In the genomic region with DNA sequence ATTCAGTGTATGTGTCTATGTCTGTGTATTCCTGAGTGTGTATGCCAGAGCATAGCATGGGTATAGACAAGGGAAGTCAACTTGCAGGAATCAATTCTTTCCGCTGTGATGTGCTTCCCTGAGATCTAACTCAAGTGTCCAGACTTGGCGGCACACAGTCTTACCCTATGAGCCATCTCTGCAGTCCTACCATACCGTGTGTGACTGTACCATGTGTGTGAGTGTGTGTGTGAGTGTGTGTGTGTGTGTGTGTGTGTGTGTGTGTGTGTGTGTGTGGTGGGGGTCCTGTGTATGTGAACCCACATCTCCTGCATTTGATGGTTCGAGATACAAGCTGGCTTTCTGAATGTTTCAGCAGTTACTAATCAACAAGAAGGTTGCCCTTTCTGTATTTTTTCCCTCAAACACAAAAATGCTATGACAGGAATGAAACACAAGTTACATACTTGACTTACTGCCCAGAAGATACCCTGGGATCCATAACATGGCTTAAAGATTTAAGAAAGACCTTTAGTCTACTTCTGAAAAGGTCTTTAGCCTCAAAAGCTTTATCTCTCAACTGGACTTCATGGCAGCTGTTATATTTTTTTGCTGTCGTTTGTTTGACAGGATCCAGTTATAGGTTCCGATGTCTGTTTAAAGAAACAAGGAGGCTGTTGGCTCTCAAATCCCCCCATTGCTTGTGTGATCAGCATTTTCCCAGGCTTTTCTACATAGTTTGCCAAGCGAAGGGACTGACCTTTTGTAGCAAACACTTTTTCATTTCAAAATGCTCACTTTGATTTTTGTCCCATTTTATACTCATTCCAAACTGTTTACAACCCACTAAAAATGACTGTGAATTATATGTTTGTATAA, we compare ENCODE assay signal across 13 mouse cellular contexts.
DNase-seq lines count a peak whose midpoint lies in the region; ATAC-seq and TF ChIP-seq lines count a peak whose summit lies in the region.
"Had no signal": no experiment of that assay in that cellular context is flagged by ENCODE, and none has a peak within 500 bp of the region (broad histone marks: within the 10 kb centered on the region; RNA-seq: fewer than 3 reads in every experiment).

No protein-coding gene starts in this region.

- no peaks in the 10 kb centered on the region for H3K27me3 ChIP-seq in lung, embryonic 14.5 days (ENCODE audit: insufficient read depth, low read length)
- H3K27me3 ChIP-seq in kidney, embryonic 14.5 days (ENCODE audit: control insufficient read depth, insufficient read depth, low read length), result no peaks in the 10 kb centered on the region
- H3K27me3 ChIP-seq in stomach, embryonic 16.5 days (ENCODE audit: control insufficient read depth, insufficient read depth, low read length), result no peaks in the 10 kb centered on the region
- H3K27me3 ChIP-seq: hindbrain, embryonic 12.5 days; liver, embryonic 15.5 days; midbrain, embryonic 15.5 days had no signal

- ATAC-seq in lung, embryonic 14.5 days (ENCODE audit: insufficient read depth), result peak; percentile 83
- ATAC-seq in kidney, embryonic 14.5 days (ENCODE audit: low FRiP score, low TSS enrichment), result peak; percentile 52; the same call in 1 of the 2 replicates
- ATAC-seq in stomach, embryonic 16.5 days (ENCODE audit: insufficient read depth, low FRiP score), result peak; percentile 53; the same call in 1 of the 2 replicates
- ATAC-seq: forebrain, embryonic 14.5 days; midbrain, embryonic 15.5 days had no signal

- no peak overlapping the region for H3K9ac ChIP-seq in lung, embryonic 14.5 days
- H3K9ac ChIP-seq in kidney, embryonic 14.5 days (ENCODE audit: low read depth, low read length), result no peak overlapping the region
- H3K9ac ChIP-seq in stomach, embryonic 16.5 days (ENCODE audit: low read length), result no peak overlapping the region
- H3K9ac ChIP-seq: hindbrain, embryonic 12.5 days; liver, embryonic 15.5 days; midbrain, embryonic 15.5 days had no signal

- H3K27ac ChIP-seq in lung, embryonic 14.5 days (ENCODE audit: low read depth), result peak overlapping the region; percentile 90
- peak overlapping the region; percentile 68; the same call in 1 of the 2 replicates for H3K27ac ChIP-seq in kidney, embryonic 14.5 days (ENCODE audit: low read depth, low read length)
- H3K27ac ChIP-seq in stomach, embryonic 16.5 days (ENCODE audit: low read length), result peak overlapping the region; percentile 55
- H3K27ac ChIP-seq: hindbrain, embryonic 12.5 days; liver, embryonic 15.5 days; midbrain, embryonic 15.5 days had no signal

- no peak for TF ChIP-seq CTCF in lung, embryonic 14.5 days (IDR thresholded peaks at IDR 0.05; ENCODE audit: low read depth)

- WGBS in lung, embryonic 14.5 days, result 42% methylated on average over 7 of the region's 7 CpGs
- WGBS in kidney, embryonic 14.5 days, result 73% methylated on average over 7 of the region's 7 CpGs
- WGBS in stomach, embryonic 16.5 days, result 52% methylated on average over 7 of the region's 7 CpGs

- no peaks in the 10 kb centered on the region for H3K9me3 ChIP-seq in lung, embryonic 14.5 days (ENCODE audit: low read depth, low read length)
- H3K9me3 ChIP-seq in kidney, embryonic 14.5 days (ENCODE audit: control insufficient read depth, low read length), result no peaks in the 10 kb centered on the region
- H3K9me3 ChIP-seq in stomach, embryonic 16.5 days (replicated peaks; ENCODE audit: control insufficient read depth, low read length), result no peaks in the 10 kb centered on the region
- H3K9me3 ChIP-seq: hindbrain, embryonic 12.5 days; liver, embryonic 15.5 days; midbrain, embryonic 15.5 days had no signal

- peak; percentile 90 for DNase-seq in lung, embryonic 14.5 days
- DNase-seq in lung, postnatal 14 days, result no peak
- peak; percentile 24 to 32 for DNase-seq in kidney, postnatal 4 days
- no peak for DNase-seq in adrenal gland, adult (ENCODE audit: inconsistent age in 2 of 2, low spot score in 1 of 2)
- no peak for DNase-seq in right cerebral cortex, postnatal 4 days
- DNase-seq: gastrocnemius, postnatal 10 days; thymus, postnatal 25 days had no signal

- no peak overlapping the region for H3K4me2 ChIP-seq in lung, embryonic 14.5 days
- H3K4me2 ChIP-seq in kidney, embryonic 14.5 days (replicated peaks; ENCODE audit: low read depth, low read length), result no peak overlapping the region
- H3K4me2 ChIP-seq in stomach, embryonic 16.5 days (ENCODE audit: low read depth, low read length), result no peak overlapping the region
- H3K4me2 ChIP-seq: hindbrain, embryonic 12.5 days; liver, embryonic 15.5 days; midbrain, embryonic 15.5 days had no signal

- no peaks in the 10 kb centered on the region for H3K36me3 ChIP-seq in lung, embryonic 14.5 days (ENCODE audit: insufficient read depth)
- H3K36me3 ChIP-seq in kidney, embryonic 14.5 days (ENCODE audit: control insufficient read depth, insufficient read depth, low read length), result no peaks in the 10 kb centered on the region
- no peaks in the 10 kb centered on the region for H3K36me3 ChIP-seq in stomach, embryonic 16.5 days (ENCODE audit: control insufficient read depth, insufficient read depth, low read length)
- H3K36me3 ChIP-seq: hindbrain, embryonic 12.5 days; liver, embryonic 15.5 days; midbrain, embryonic 15.5 days had no signal

- no peak overlapping the region for H3K4me3 ChIP-seq in lung, embryonic 14.5 days (ENCODE audit: low read depth, low read length)
- no peak overlapping the region for H3K4me3 ChIP-seq in kidney, embryonic 14.5 days (ENCODE audit: low read length)
- H3K4me3 ChIP-seq in stomach, embryonic 16.5 days (replicated peaks; ENCODE audit: low read length), result no peak overlapping the region
- H3K4me3 ChIP-seq: hindbrain, embryonic 12.5 days; liver, embryonic 15.5 days; midbrain, embryonic 15.5 days had no signal

- peaks cover 14% of the 10 kb centered on the region; the same call in 1 of the 2 replicates for H3K4me1 ChIP-seq in lung, embryonic 14.5 days (ENCODE audit: insufficient read depth)
- no peaks in the 10 kb centered on the region for H3K4me1 ChIP-seq in kidney, embryonic 14.5 days (ENCODE audit: control insufficient read depth, insufficient read depth, low read length)
- 0 out of 2 replicates have a peak, but pooled peaks cover 4% of the 10 kb centered on the region for H3K4me1 ChIP-seq in stomach, embryonic 16.5 days (ENCODE audit: control insufficient read depth, insufficient read depth, low read length)
- H3K4me1 ChIP-seq: hindbrain, embryonic 12.5 days; liver, embryonic 15.5 days; midbrain, embryonic 15.5 days had no signal

Comparison
In these comparisons a context has a peak if more than half of its experiments do, and no peak if none do; other contexts are left out.
1. DNase-seq: peak in lung, embryonic 14.5 days (single experiment) and kidney, postnatal 4 days (2 of 2); none in lung, postnatal 14 days (single experiment), adrenal gland, adult (0 of 2) and right cerebral cortex, postnatal 4 days (single experiment).
2. Peak in every context shown above with its lines, with median percentiles within 50 percentile points of each other: ATAC-seq and H3K27ac ChIP-seq.